Mouse (Mus musculus) heart, postnatal 25 days (tissue): Measurements from ENCODE around the gene B230118H07Rik. TPM values are rescaled to one million over a fixed set of nuclear protein-coding genes. Genes with fewer than 3 reads are reported as not detected.
"Not testable (repeated sequence)": the region's sequence is repeated elsewhere in the genome, so short reads cannot be mapped to it uniquely, and the experiment has no call there.

Experiments used
- DNase-seq: peaks from one replicate; pipeline ENCODE4 v3.0.0; 2022; ENCODE audit warnings: low spot score
- intact Hi-C: fragments of 180-260 bp; cut with DNase I; formaldehyde crosslinking; loops from one replicate; pipeline ENCODE4 v1.15.1; 2025
- total RNA-seq, 2 experiments: library from RNA; stranded (reverse); gene quantifications; 2 replicates each; pipeline ENCODE4 v1.2.3; 2021

The B230118H07Rik gene
- total RNA-seq, 2 experiments from 2014 or later, result 80.0 to 90.7 TPM

GRCm38 (mm10) chr2:101543704-101544417 lies 105.5 kb downstream of the B230118H07Rik start:
- DNase-seq, result no peak
- intact Hi-C loops, result no loop called here

- intact Hi-C loops, DNase-seq: not testable (repeated sequence)
Measured at GRCm38 (mm10) chr2:101536887-101537286, 112.4 kb downstream of the B230118H07Rik start.

GRCm38 (mm10) chr2:101533741-101534140 lies 115.6 kb downstream of the B230118H07Rik start:
- intact Hi-C loops, result no loop called here
- no peak for DNase-seq

- intact Hi-C loops, result loop anchor here (5.0 kb wide), 1 partner anchor 127 kb away; no protein-coding TSS in a partner anchor
- no peak for DNase-seq
Measured at GRCm38 (mm10) chr2:101525503-101526381, 123.6 kb downstream of the B230118H07Rik start.

- no peak for DNase-seq
Measured at GRCm38 (mm10) chr2:101525091-101525490, 124.2 kb downstream of the B230118H07Rik start.

GRCm38 (mm10) chr2:101520503-101520902 lies 128.8 kb downstream of the B230118H07Rik start:
- no peak for DNase-seq
- intact Hi-C loops, result no loop called here

More at GRCm38 (mm10) chr2:101525091-101525490, 124.2 kb downstream of the B230118H07Rik start:
- intact Hi-C loops, result loop anchor here (5.0 kb wide), 1 partner anchor 127 kb away; no protein-coding TSS in a partner anchor

- intact Hi-C loops, result no loop called here
- no peak for DNase-seq
Measured at GRCm38 (mm10) chr2:101519928-101520327, 129.4 kb downstream of the B230118H07Rik start.

Other genes starting within 250 kb of the B230118H07Rik start
- gene Rag2, start 24.8 kb downstream of the B230118H07Rik start, total RNA-seq, result not detected
- not detected for gene Rag1, start within 50 bp of the B230118H07Rik start, total RNA-seq
- gene Traf6, start 28.9 kb upstream of the B230118H07Rik start, total RNA-seq, result 1 to 10 TPM; 8.9 to 9.3 TPM
- 1 to 10 TPM in 1 of 2 experiments, under 1 TPM in 1; 0.64 to 2.5 TPM for gene Prr5l, start 233.5 kb upstream of the B230118H07Rik start, total RNA-seq
- gene Commd9, start 236.7 kb upstream of the B230118H07Rik start, total RNA-seq, result 10 to 100 TPM; 26.9 to 29.3 TPM